Mouse (Mus musculus) right cerebral cortex, postnatal 10 days (tissue): ENCODE measurements around the gene Bfsp2.
A peak's percentile ranks its signal among the peaks of the same experiment; 100 is the strongest.

Source experiments
- DNase-seq, 2 experiments: peaks; one replicate each; pipeline ENCODE4 v3.0.0; 2021; ENCODE audit warnings: low spot score in 2 of 2

Bfsp2 gene

GRCm38 (mm10) chr9:103480044-103480576, at the start of gene Bfsp2:
TSS of gene Bfsp2 (minus strand) at chr9:103480420.
- DNase-seq: no peak

DNA sequence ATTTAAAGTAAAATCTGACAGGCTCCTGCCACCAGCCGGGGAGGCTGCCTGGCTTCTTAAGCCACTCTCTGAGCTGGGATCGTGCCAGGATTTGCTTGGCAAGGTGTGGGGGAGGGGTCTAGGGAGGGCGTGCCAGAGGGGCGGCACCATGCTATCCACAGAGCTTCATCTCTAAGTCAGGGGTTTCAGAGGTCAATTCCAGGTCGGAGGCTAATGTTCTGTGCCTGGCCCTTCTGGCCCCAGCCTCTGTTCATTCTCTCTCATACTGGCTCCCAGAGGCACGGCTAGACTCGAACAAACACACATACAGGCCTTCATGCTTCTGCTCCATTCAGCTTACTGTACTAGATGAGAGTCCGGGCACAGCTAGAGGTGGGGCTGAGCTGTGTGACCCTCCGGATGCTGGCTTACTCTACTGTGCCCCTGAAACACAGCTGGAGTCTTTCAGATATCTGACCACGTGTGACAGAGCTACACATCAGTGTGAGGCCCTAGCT, 44.9 kb upstream of the Bfsp2 start:
- DNase-seq: no peak

- peak in 1 of 2 experiments; percentile 58 for DNase-seq
These were observed 44.4 kb upstream of the Bfsp2 start for GRCm38 (mm10) chr9:103524600-103524999.

- DNase-seq: no peak
These were observed 43.7 kb upstream of the Bfsp2 start for GRCm38 (mm10) chr9:103523742-103524403.

- DNase-seq: no peak
These were observed 42.8 kb upstream of the Bfsp2 start for GRCm38 (mm10) chr9:103523008-103523407.

DNA sequence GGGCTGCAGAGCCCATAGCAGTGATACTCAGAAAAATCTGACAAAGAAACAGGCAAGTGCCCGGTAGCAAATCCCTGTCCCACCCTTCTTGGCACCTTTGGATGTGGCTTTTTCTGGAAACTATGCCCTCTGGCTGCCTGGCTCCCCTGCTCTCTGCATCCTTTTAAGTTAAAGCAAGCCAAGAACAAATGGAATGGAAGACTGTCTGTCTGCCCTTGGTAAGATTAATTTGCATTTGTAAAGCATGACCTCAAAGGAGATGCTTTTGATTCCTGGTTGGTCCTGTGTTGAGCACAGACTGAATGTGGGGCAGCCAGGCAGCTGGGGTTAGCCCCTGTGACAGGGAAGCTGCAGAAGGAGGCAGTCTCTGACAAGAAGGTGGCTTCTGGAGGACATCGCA, 33.7 kb upstream of the Bfsp2 start:
- DNase-seq: no peak

DNA sequence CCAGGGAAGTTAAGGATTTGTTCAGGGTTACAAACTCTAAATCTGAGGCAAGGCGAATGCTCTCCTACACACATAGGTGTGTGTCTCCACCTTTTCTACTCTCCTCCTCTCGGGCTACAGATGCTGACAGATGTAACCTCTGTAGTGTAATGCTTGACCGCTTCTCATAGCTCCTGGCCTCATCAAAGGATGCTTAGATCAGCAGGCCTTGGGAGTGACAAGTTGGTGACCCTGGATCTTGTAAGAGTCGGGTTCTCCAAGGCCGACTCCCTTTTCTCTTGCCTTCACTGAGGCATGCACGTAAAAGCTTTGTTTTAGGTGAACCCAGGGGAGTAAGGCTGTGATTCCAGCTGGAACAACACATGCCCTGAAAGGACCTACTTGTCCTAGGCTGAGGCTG, 32.0 kb upstream of the Bfsp2 start:
- no peak for DNase-seq

DNA sequence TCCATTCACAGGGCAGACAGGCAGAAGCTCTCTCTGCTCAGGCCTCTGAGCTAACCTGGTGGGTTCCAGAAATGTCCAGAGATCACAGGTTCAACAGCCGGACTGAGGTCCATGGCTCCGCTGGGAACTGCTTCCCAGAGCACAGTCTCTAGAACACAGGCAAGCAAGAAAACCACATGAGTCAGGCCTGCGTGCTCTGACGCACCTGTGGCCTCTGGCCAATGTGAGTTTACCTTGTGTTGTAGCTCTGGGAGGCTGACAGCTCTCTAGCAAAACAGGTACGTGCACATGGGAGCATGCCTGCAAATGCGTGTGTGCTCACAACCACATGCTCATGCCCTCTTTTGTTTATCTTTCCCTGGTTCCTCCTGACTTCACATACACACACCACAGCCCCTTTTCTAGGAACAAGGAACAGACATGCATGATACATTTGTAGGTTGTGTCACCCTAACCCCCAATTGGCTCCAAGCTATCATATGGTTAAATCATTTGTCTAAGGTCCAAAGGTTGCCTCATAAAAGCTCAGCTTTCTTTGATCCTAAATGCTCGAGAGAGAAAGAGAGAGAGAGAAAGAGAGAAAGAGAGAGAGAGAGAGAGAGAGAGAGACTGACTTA, 26.9 kb upstream of the Bfsp2 start:
- DNase-seq: no peak

GRCm38 (mm10) chr9:103505067-103505466, 24.8 kb upstream of the Bfsp2 start:
- DNase-seq: no peak

- DNase-seq: peak; percentile 68 to 84
These were observed 24.4 kb upstream of the Bfsp2 start for GRCm38 (mm10) chr9:103504646-103505045.

DNA sequence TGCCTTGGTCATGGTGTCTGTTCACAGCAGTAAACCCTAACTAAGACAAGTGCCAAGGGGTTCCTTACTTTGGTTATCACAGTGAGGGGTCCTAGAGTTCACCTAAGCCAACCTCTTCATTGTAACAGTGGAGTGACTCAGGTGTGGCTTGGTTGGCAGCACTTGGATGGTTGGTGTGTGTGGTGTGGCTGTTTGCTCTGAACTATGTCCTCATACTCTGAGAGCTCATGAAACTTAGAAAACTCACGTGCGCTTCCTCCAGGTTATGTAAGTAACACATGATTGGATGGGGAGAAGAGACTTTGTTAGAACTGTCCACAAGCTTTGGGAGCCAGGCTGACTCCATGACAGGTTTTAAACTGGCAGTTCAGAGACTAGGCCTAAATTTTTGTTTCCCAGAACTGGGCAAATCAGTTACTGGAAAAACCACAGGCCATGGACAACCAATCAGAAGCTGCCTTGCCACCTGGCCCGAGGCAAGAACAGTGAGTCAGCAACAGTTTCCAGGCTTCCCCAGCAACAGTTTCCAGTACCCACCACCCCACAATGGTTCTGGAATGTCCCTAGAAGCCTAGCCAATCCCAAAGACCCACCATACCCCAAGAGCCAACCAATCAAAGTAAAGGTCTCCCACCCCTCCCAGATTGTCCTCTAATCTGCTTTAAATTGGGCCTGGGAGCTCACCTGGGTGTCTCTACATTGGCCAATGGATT, 23.5 kb upstream of the Bfsp2 start:
- DNase-seq: no peak

DNA sequence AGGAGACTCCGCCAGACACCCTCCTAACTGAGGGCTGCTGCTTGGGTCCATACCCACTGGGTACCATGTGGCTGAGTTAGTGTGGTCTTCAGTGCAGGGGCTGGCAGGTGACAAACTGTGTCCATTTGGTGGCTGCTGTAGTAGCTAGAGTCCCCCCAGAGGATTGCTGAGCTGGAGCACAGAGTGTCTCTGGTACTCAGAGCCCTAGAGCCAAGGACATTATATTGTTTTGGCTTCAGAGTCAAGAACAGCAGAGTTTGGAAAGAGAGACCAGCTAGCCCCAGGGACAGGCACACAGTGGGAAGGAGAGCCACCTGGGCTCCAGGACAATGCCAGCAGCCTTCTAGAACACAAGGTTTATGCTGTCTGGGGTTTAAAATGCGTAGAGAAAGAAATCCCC, 22.4 kb upstream of the Bfsp2 start:
- no peak for DNase-seq

GRCm38 (mm10) chr9:103501861-103502364, 21.7 kb upstream of the Bfsp2 start:
- DNase-seq: peak; percentile 84 to 92

GRCm38 (mm10) chr9:103499366-103499765, 19.1 kb upstream of the Bfsp2 start:
- no peak for DNase-seq

DNA sequence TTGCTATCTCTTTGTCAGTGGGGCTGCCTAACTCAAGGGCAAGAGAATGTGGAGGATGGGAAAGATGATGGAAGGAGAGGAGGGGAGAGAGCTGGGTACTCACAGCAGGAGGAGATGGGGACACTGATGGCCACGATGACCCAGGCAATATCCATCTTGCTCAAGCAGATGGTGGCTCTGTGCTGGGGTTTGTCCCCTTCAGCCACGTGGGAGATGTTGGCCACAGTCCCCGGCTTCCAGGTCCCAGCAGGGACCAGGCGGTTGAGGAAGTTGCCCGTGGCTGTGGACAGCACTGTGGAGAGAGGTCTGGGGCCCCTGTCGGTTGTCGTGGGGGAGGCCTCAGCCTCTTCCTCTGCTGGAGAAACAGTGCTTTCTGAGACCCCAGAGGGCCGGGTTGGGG, 18.5 kb upstream of the Bfsp2 start:
- no peak for DNase-seq

- no peak for DNase-seq
These were observed 15.2 kb upstream of the Bfsp2 start for GRCm38 (mm10) chr9:103495391-103495790.

DNA sequence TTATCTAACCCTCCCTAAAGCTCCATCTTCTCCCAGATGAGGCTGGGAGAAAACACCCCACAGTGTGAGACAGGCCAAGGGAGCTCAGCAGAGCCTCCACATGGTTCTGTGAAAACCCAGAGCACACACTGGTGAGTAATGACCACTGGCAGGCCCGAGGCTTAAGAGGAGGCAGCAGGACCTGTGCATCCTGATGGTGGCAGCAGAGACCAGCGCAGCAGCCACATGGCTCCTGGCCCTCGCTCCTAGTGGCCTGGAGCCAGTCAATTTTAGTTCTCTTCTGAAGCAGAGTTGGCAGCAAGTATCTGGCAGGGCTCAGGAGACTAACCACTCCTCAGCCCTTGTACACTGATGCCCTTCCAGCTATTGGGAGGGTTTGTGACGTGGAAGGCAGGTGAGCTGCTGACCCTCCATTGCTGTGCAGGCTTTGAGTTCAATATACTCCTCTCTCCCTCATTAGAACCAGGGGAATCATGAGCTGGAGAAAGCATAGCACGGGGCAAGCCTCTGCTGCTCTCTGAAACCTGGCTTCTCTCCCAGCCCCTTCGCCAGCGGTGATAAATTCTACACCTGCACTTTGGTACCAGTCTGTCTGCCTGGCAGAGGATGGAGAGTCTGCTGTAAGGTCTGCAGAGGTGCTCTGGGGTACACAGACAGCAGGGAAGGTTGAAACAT, 14.3 kb upstream of the Bfsp2 start:
- DNase-seq: peak; percentile 88 to 90

GRCm38 (mm10) chr9:103491985-103492384, 11.8 kb upstream of the Bfsp2 start:
- DNase-seq: no peak

DNA sequence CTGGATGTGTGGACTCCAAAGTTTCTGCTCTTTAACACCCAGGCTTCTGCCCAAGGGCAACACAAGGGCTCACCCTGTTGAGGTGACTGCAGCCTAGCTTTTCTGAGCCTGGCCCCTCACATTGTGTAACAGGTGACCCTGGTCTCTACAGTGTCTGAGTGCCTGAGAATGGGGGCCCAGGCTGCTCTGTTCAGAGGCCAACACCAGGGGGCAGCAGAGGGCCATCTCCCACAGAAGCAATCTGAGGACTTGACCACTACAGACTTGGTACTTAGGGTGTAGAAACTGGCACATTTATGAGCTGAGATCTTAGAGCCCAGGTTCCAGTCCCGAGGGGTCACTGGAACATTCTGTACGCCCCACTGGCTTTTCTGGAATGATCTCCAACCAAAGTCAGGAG, 10.2 kb upstream of the Bfsp2 start:
- peak; percentile 76 to 84 for DNase-seq

- no peak for DNase-seq
These were observed 9.7 kb upstream of the Bfsp2 start for GRCm38 (mm10) chr9:103489883-103490282.

DNA sequence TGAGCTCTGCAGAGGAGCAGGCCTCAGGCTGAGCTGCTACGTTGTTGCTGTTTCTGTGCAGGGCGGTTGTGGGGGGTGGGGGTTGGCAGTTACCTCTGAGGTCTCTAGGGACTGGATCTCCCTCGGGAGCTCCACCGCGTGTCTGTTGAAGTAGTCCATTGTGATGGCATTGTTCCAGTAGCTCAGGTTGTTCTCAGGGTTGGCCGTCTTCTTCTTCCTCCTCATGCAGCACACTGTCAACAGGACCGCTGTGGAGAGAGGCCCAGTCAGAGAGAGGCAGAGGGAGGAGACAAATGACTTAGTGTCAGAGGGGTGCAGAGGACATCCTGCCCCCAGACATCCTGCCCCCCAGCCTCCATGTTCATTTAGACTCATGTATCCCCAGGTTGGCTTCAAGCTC, 8.9 kb upstream of the Bfsp2 start:
- no peak for DNase-seq

GRCm38 (mm10) chr9:103486262-103486661, 6.0 kb upstream of the Bfsp2 start:
- peak in 1 of 2 experiments; percentile 46 for DNase-seq
